Mouse (Mus musculus): ENCODE data around the gene Hip1.

Hip1 gene

DNA sequence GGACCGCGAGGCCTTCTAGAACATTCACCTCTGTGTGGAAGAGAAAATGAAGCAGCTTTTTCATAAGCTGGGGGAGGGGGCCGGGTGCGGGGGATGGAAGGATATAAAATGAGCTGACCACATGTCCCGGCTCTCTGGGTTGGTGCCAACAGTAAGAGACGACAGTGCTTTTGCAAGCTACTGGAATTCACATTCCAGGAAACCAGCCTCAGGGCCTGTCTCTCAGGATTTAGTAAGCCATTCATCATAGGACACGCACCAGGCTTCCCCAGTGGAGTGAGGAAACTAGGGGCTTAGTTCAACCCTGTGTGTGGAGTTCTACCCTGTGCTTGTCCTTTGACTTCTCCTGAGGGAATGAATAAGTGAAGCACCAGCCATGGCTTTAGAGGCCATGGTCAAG lies 102.5 kb downstream of the Hip1 start:
- DNase-seq (ENCODE audit: low read depth, low spot score) = no peak

DNA sequence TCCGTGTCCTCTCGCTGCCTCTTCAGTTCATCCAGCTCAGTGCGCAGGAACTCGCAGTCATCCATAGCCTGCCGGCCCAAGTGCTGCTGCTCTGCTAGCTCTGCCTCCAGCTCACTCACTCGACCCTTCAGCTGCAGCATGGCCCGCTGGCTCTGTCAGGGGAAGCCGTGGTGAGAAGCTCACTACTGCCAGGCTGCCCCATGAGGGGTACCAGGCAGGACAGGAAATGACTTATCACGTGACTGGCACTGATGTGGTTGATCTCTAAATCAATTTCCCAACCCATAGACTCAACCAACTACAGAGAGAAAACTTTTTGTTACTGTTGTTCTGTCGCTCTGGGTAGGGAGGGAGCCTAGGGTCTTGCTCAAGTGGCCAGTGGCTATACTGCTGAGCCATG lies 109.9 kb downstream of the Hip1 start:
- DNase-seq (ENCODE audit: low read depth, low spot score) = no peak

DNA sequence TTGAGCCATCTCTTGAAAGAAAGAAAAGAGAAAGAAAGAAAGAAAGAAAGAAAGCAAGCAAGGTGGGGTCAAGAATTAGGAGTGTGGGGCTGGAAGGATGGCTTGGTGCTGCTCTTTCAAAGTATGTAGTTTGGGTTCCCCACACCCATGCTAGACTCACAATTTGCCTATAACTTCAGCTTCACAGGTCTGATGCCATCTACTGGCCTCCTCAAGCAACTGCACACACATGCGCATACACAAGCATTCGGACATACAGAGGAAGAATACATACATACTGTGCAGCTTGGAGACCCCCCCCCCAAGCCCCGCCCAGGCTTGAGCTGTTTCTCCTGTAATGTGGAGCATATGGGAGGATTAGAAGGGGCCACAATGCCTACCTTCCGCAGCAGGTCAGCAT lies 111.1 kb downstream of the Hip1 start:
- DNase-seq (ENCODE audit: low read depth, low spot score) = no peak

DNA sequence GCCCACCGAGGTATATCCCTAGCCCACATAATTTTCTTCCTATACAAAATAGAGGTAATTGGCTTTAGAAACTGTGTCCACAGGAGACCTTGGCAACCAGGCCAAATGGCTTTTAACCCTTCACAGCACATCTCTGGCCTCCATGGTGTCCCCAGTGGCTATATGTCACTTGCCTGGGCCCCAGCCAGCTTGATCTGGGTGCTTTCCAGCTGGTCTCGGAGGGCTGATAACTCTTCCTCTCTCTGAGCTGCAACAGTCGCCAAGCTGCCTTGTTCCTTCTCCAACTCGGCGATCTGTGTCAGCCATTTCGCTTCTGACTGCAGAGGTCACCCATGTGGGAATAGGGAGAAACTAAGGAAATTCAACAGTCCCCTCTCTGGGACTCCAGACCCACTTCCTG lies 113.8 kb downstream of the Hip1 start:
- no peak for DNase-seq (ENCODE audit: low read depth, low spot score)

DNA sequence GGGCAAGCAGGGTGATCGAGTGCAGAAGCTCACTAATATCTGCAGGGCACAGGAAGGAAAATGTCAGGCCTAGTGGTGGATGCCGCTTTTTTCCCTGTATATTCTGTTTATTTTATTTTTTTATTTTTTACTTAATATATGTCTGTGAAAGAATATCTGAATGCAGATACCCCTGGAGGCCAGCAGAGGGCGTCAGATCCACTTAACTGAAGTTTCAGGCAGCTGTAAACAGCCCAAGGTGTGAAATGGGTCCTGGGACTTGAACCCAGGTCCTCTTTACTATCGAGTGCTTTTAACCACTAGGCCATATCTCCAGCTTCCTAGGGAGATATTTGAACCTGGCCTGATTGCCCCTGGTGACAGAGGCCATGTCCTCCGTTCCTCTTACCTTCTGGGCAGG lies 116.1 kb downstream of the Hip1 start:
- DNase-seq (ENCODE audit: low read depth, low spot score) = peak; percentile 18

DNA sequence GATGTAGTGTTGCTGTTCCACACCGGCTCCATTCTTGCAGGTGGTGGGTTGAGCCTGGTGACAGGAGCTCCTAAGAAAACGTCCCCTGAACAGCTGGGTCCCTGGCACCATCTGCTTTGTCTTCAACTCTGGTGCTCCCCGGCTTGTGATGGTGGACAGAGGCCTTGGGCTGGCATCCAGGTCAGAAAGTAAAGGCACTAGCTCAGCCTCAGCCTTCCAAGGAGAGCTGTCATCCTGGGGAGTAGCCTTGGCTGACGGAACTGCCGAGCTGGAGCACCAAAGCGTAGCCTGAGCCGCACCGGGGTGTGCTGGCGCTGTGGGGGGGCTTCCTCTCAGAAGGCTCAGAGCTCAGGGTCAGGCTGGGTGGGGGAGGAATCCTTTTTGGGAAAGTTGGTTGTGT lies 134.7 kb downstream of the Hip1 start:
- DNase-seq (ENCODE audit: low read depth, low spot score) = no peak

DNA sequence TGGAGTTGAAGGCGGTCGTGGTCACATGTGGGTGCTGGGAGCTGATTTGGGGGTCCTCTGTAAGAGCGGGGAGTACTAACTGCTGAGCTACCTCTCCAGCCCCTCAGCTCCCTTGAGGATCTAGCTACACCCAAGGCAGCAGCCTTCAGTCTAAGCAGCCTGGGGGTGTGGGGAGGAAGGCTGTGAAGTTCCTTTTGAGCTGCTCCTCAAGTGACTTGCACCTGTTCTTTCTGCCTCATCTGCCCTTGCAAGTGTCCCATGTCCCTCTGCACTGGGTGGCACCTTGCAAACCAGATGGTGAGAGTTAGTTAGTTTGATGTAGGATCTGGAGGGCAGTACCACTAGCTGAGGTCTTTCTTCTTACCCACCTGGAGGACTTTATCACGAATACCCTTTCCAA lies 136.8 kb downstream of the Hip1 start:
- no peak for DNase-seq (ENCODE audit: low read depth, low spot score)

DNA sequence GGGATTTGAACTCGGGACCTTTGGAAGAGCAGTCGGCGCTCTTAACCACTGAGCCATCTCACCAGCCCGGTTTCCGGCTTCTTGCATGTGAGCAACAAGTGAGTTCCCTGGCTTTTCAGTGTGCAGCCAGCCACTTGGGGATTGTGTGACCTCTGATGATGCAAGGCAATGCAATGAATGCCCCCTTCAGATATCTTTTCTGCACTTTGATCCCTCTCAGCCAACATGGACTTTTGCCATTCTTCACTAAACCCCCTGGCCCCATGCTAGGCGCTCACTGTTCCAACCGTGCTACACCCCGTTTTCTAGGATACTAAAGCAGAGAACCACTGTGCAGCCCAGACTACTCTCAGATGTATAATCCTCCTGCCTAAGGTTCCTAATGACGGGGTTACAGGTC lies 139.5 kb downstream of the Hip1 start:
- no peak for DNase-seq (ENCODE audit: low read depth, low spot score)

DNA sequence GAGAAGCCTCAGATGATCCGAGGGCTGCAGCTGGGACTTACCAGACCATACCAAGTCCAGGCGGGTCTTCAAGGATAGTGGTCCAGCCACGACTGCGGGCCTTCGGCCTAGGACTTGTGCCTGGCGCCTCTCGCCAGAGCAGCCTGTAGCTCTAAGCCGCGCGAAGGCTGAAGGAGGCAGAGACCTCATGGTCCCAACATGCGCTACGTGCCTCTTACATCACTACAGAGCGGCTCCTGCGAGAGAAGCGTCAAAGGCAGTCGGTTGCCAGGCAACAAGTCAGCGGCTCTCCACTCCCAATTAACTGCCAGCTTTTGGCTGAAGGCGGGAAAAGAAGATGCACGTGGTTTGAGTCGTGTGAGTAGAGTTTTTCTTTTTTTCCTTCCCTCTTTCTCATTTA lies 140.3 kb downstream of the Hip1 start:
- peak; percentile 89 for DNase-seq (ENCODE audit: low read depth, low spot score)

DNA sequence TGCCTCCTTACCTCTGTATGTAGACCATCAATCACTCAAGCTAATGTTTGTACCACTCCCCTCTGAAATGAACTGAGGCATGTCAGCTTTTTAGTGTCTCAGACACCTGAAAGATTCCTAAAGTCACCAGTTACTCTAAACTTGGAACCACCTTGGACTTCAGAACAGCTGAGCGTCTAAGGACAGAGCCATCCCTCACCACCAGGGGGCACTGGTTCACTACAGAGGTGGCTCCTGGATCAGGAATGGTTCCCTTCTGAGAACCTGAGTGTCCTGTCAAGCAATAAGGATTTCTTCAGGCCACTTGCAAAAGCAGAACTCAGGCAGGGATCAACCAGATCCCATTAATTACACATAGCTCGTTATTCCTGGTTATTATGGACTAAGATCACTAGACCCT lies 144.7 kb downstream of the Hip1 start:
- DNase-seq (ENCODE audit: low read depth, low spot score) = peak; percentile 89

DNA sequence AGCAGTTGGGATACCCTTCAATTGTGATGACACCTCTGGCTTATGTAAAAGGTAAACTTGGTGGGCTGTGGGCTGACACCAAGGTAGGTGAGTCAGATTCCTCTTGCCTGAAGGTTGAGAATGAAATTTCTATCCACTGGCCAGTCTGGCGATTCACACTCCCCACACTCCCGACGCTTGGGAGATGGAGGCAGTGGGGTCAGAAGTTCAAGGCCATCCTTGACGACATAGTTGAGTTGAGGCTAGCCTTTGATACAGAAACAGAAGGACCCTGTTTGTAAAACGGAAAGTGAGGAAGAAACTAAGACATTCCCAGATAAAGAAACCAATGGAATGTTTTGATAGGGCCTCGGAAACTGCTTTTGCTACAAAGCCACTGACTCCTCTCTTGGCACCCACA lies 145.5 kb downstream of the Hip1 start:
- DNase-seq (ENCODE audit: low read depth, low spot score) = no peak

DNA sequence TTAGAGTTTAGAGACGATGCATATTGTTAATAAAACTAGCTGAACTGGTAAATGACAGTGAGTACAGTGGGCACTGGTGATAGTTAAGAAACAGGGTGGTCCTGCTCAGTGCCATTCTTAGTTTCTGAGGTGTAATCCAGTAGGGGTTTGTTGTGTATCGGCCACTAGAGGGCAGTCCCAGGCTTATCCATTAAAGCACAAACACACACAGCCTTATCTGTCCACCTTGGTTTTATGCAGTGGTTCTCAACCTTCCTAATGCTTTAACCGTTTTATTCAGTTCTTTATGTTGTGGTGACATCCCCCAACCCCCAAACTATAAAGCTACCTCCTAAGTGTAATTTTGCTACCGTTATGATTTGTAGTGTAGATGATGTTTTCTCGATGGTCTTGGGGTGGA lies 149.1 kb downstream of the Hip1 start:
- peak; percentile 55 for DNase-seq (ENCODE audit: low read depth, low spot score)

DNA sequence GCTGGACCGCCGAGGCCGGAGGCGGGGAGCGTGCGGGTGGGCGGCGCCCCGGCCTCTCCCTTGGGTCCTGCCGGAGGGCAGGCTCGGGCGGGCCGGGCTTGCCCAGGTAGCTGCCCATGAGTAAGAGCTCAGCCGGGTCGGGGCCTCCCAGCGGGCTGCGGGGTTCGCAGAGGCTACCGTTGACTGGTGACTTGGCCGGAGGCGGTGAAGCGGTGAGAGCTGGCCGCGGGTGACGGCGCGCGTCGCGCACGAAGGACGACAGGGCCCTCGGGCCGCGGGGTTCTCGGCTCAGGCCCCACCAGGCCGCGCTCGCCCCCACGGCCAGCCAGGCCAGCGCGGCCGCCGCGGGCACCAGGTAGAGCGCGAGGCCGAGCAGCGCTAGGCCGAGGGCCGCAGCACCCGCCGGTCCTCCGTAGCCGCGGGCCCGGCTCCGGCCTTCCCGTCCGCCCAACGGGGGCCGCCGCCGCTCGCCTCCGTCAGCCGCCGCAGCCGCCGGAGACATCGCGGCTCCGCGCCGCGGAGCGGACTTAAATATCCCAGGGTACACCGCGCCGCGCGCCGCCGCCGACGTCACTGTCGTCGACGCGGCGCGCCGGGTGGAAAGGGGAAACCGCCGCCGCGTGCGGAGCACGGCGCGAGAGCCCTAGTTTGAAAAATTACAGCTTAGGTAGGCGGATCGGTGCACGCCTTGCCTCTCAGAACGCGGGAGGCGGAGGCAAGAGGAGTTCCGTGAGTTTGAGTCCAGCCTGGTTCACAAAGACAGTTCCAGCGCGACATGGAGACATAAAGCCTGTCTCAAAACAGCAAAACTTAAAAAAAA lies 150.7 kb downstream of the Hip1 start, which contains the start of gene Pom121:
Pom121 (minus strand) TSS at position 543 of the 820 bp plus-strand sequence.
- peak; percentile 91 for DNase-seq (ENCODE audit: low read depth, low spot score)

DNA sequence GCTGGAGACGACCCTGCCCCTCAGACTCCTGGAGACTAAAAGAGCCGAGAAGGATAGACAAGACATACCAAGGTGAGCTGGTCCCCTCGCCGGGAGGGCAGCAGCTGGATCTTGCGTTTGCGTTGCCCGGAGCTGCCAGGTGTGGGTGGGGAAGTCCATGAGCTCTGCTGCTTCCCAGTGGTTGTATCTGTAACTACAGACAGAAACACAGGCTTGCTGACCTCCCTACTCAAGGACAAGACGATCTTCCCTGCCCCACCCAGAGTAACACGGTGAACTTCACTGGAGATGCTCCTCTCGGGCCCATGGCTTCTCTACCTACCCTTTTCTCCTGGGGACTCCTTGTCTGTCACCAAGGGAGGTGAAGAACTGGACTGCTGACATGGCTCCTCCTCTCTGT lies 161.1 kb downstream of the Hip1 start:
- peak; percentile 22 for DNase-seq (ENCODE audit: low read depth, low spot score)

DNA sequence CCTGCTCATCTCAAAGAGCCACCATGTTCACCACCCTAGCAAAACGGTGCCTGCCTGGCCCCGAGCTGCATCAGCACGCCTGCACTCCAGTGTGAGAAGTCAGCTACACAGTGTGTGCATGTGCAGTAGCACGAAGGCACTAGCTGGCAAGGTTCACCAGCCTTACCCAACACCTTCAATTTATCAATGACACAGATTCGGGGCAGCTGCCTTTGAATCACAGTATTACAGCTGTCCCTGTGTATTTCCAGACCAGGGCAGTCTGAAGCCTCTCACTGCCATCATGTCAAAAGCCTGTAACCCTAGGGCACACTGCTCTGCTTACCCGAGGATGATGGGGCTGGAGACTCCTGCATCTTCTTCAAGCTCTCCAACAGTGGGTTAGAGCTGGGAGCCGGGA lies 162.2 kb downstream of the Hip1 start:
- no peak for DNase-seq (ENCODE audit: low read depth, low spot score)

DNA sequence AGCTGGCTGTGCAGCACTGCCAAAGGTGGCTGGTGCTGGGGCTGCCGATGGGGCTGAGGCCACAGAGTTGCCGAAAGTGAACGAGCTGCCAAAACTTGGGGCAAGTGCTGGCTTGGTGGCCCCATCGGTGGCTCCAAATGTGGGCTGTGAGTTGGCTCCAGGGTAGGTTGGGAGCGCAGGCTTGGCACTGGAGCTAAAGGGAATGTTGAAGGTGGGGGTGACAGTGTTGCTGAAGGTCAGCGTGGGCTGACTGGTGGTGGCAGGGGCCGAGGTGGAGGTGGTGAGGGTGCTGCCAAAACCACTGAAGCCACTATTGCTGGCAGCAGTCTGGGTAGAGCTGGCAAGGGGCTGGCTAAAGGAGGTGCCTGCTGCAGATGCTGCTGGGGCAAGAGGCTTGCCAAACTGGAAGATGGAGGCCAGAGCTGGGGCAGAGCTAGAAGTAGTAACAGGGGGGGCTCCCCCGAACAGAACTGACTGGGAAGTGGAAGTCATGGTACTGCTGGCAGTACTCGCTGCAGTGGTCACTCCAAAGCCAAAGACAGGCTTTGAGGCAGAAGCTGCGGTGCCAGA lies 163.5 kb downstream of the Hip1 start:
- no peak for DNase-seq (ENCODE audit: low read depth, low spot score)

DNA sequence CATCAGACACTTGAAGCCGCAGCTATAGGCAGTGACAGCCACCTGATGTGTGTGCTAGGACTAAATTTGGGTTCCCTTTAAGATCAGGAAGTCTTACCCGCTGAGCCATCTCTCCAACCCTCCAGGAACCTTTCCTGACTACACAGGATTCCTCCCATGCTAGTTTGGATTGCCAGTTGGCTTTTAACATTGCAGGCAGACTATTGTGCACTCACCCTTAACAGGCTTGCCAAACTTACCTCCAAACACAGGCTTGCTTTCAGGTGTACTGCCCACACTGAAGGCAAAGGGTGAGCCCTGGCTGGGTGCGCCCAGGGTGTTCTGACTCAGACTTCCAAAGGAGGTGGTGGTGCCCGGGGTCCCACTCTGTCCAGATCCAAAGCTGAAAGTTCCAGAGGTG lies 164.2 kb downstream of the Hip1 start:
- DNase-seq (ENCODE audit: low read depth, low spot score) = no peak

DNA sequence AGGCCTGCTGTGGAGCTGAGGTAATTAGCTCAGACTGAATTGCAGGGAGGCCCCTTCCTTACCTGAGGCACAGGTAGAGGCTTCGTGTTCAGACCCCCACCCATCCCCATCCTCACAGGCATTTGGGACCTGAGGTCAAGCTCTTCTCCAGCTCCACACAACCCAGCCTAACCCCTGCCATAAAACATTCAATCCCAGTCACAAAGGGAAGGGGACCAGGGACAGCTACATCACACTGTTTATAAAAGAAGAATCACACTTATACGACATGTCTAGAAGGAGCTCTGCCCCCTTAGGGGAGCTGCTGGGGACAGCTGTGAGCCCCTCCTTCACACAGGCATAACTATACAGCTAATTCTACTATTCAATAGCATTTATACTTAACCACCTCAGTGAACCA lies 168.6 kb downstream of the Hip1 start:
- no peak for DNase-seq (ENCODE audit: low read depth, low spot score)

DNA sequence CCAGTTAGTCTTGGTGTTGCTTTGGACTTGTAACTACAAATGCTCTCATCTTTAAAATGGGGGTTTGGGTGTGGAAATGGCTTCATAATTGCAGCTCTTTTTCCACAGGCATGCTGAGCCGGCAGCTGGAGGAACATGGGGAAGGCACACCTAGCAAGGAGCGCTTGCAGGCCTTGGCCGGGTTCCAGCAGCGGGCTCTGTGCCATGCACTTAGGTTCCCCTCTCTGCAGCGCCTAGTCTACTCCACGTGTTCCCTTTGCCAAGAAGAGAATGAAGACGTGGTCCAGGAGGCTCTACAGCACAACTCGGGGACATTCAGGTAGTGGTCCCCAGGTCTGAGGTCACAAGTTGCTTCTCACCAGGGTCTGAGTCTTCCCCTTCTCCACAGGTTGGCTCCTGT lies 169.8 kb downstream of the Hip1 start:
- DNase-seq (ENCODE audit: low read depth, low spot score) = peak; percentile 44

DNA sequence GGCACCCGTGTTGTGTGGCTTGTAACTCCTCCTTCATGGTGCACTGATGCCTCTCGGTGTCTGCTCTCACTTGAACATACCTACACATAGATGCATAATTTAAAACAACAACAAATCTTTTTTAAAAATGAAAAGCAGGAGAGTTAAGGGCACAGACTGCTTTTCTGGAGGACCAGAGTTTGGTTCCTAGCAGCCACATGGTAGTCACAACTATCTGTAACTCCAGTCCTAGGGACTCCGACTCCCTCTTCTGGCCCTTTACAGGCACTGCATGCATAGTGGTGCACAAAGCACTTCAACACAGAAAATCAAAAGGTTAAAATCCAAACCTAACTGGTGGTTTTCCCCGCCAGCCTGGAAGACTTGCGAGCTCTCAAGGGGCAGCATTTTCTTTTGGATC lies 171.3 kb downstream of the Hip1 start:
- no peak for DNase-seq (ENCODE audit: low read depth, low spot score)

DNA sequence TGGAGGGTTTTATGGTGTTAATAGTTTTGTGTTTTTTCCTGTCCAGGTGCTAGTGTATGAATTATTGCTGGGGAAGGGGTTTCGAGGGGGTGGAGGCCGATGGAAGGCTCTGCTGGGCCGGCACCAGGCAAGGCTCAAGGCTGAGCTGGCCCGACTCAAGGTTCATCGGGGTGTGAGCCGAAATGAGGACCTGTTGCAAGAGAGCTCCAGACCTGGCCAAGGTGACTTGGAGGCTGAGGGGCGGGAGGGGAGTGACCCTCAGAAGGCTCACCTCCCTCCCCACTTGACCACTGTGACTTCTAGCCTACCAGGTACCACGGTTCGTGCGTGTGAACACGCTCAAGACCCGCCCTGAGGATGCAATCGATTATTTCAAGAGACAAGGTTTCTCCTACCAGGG lies 173.7 kb downstream of the Hip1 start:
- DNase-seq (ENCODE audit: low read depth, low spot score) = no peak

DNA sequence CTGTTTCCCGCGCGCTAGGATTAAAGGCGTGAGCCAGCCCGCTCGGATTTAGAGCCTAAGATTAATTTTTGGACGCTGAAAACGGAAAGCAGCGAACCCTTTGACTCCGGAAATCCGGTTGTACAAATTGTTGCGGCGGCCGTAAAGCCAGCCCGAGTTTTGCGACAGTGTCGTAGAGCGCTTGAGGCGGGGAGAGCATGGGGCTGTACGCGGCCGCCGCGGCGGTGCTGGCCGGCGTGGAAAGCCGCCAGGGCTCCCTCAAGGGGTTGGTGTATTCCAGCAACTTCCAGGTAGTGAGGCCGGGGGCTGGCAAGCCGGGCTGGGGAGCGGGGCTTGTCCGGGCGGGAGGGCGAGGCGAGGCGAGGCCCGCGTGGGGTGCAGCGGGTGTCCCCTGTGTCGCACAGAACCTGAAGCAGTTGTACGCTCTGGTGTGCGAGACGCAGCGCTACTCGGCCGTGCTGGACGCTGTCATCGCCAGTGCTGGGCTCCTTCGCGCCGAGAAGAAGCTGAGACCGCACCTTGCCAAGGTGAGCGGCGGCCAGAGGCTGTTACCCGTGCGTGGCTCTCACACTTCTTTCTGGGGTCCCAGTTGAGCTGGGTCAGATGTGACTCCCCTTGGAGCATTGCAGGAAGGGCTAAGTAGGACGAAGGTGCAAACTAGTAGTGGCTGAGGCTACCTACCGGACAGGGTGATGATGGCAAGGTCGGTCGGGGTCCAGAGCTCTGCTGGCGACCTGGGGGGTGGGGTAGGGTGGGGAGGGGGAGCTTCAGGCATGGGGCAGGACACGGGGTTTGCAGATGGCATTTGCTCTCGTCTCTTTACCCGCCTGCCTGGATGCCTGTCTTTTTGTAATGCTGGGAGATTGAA lies 174.9 kb downstream of the Hip1 start, which contains the start of gene Nsun5:
Nsun5 (plus strand) TSS at position 167 of the 868 bp plus-strand sequence.
- peak; percentile 98 for DNase-seq (ENCODE audit: low read depth, low spot score)

Measured in brain, adult 2 months (tissue).